Mouse (Mus musculus): Measurements from ENCODE around the gene Sh3bgrl3. TPM values are rescaled to one million over a fixed set of nuclear protein-coding genes. Genes with fewer than 3 reads are reported as not detected.

The Sh3bgrl3 gene
- polyA plus RNA-seq, 1 experiment from 2014 or later: 243 TPM

GRCm38 (mm10) chr4:134081730-134082386 lies 46.7 kb downstream of the Sh3bgrl3 start:
- Histone ChIP-seq H3K27me3 (ENCODE audit: insufficient read depth, poor library complexity, severe bottlenecking) (peaks cover 31% of the 10 kb centered on the region), H3K4me1 (peaks cover 22% of the 10 kb centered on the region), H3K27ac (peak overlapping the region; percentile 37; the same call in 1 of the 2 replicates), H3K36me3 (no peaks in the 10 kb centered on the region), H3K9me3 (no peaks in the 10 kb centered on the region), H3K4me3 (peak overlapping the region; percentile 67)
- 1% methylated on average over 41 of the region's 41 CpGs for WGBS
- peak; percentile 93 for DNase-seq (ENCODE audit: low spot score)

- DNase-seq (ENCODE audit: low spot score): no peak
- Histone ChIP-seq H3K4me1 (peaks cover 22% of the 10 kb centered on the region), H3K27me3 (ENCODE audit: insufficient read depth, poor library complexity, severe bottlenecking) (peaks cover 31% of the 10 kb centered on the region), H3K27ac (no peak overlapping the region), H3K36me3 (no peaks in the 10 kb centered on the region), H3K4me3 (no peak overlapping the region), H3K9me3 (no peaks in the 10 kb centered on the region)
- 82% methylated on average over 4 of the region's 4 CpGs for WGBS
Measured at GRCm38 (mm10) chr4:134080674-134081073, 47.9 kb downstream of the Sh3bgrl3 start.

GRCm38 (mm10) chr4:134078694-134079093 lies 49.9 kb downstream of the Sh3bgrl3 start:
- Histone ChIP-seq H3K27me3 (ENCODE audit: insufficient read depth, poor library complexity, severe bottlenecking) (peaks cover 39% of the 10 kb centered on the region), H3K4me3 (no peak overlapping the region), H3K36me3 (no peaks in the 10 kb centered on the region), H3K4me1 (peaks cover 22% of the 10 kb centered on the region), H3K27ac (peak overlapping the region; percentile 68), H3K9me3 (no peaks in the 10 kb centered on the region)
- WGBS: 25% methylated on average over 3 of the region's 3 CpGs
- DNase-seq (ENCODE audit: low spot score): peak; percentile 91

Other genes starting within 250 kb of the Sh3bgrl3 start
- 31.1 and 39.9 TPM in 2 replicates for gene Rps6ka1, start 241.0 kb downstream of the Sh3bgrl3 start, polyA plus RNA-seq (2016; fragmentation: Nextera tagmentation; extraction: Ambion mirVana)
- 2,048 and 2,274 TPM in 2 replicates for gene Hmgn2, start 160.1 kb downstream of the Sh3bgrl3 start, polyA plus RNA-seq (2016; fragmentation: Nextera tagmentation; extraction: Ambion mirVana)
- gene Dhdds, start 127.9 kb downstream of the Sh3bgrl3 start, polyA plus RNA-seq (2016; fragmentation: Nextera tagmentation; extraction: Ambion mirVana): 34.1 and 39.0 TPM in 2 replicates
- 4.4 and 12.4 TPM in 2 replicates for gene Lin28a, start 109.9 kb downstream of the Sh3bgrl3 start, polyA plus RNA-seq (2016; fragmentation: Nextera tagmentation; extraction: Ambion mirVana)
- gene Zfp683, start 75.0 kb downstream of the Sh3bgrl3 start, polyA plus RNA-seq (2016; fragmentation: Nextera tagmentation; extraction: Ambion mirVana): not detected in 2 replicates
- gene Crybg2, start 68.0 kb downstream of the Sh3bgrl3 start, polyA plus RNA-seq (2016; fragmentation: Nextera tagmentation; extraction: Ambion mirVana): 0.78 and 2.7 TPM in 2 replicates
- 1.7 and 4.2 TPM in 2 replicates for gene Cd52, start 33.7 kb downstream of the Sh3bgrl3 start, polyA plus RNA-seq (2016; fragmentation: Nextera tagmentation; extraction: Ambion mirVana)
- 2.6 and 2.9 TPM in 2 replicates for gene Ubxn11, start 26.2 kb downstream of the Sh3bgrl3 start, polyA plus RNA-seq (2016; fragmentation: Nextera tagmentation; extraction: Ambion mirVana)
- gene Cep85, start 58.3 kb upstream of the Sh3bgrl3 start, polyA plus RNA-seq (2016; fragmentation: Nextera tagmentation; extraction: Ambion mirVana): 28.2 and 31.1 TPM in 2 replicates
- not detected in 2 replicates for gene Gm7534, start 74.2 kb upstream of the Sh3bgrl3 start, polyA plus RNA-seq (2016; fragmentation: Nextera tagmentation; extraction: Ambion mirVana)
- not detected in 2 replicates for gene Catsper4, start 98.6 kb upstream of the Sh3bgrl3 start, polyA plus RNA-seq (2016; fragmentation: Nextera tagmentation; extraction: Ambion mirVana)
- 1.2 TPM in 2 replicates for gene Cnksr1, start 109.6 kb upstream of the Sh3bgrl3 start, polyA plus RNA-seq (2016; fragmentation: Nextera tagmentation; extraction: Ambion mirVana)
- gene E130218I03Rik, start 114.9 kb upstream of the Sh3bgrl3 start, polyA plus RNA-seq (2016; fragmentation: Nextera tagmentation; extraction: Ambion mirVana): 0.19 and 0.28 TPM in 2 replicates
- 13.3 and 15.3 TPM in 2 replicates for gene Zfp593, start 116.8 kb upstream of the Sh3bgrl3 start, polyA plus RNA-seq (2016; fragmentation: Nextera tagmentation; extraction: Ambion mirVana)
- gene Gm30191, start 118.1 kb upstream of the Sh3bgrl3 start, polyA plus RNA-seq (2016; fragmentation: Nextera tagmentation; extraction: Ambion mirVana): not detected in 2 replicates
- gene Grrp1, start 125.3 kb upstream of the Sh3bgrl3 start, polyA plus RNA-seq (2016; fragmentation: Nextera tagmentation; extraction: Ambion mirVana): 6.3 and 8.8 TPM in 2 replicates
- gene Pdik1l, start 159.1 kb upstream of the Sh3bgrl3 start, polyA plus RNA-seq (2016; fragmentation: Nextera tagmentation; extraction: Ambion mirVana): 15.8 and 18.2 TPM in 2 replicates
- 47.5 and 77.0 TPM in 2 replicates for gene Trim63, start 186.3 kb upstream of the Sh3bgrl3 start, polyA plus RNA-seq (2016; fragmentation: Nextera tagmentation; extraction: Ambion mirVana)
- 0.09 and 0.36 TPM in 2 replicates for gene Slc30a2, start 214.4 kb upstream of the Sh3bgrl3 start, polyA plus RNA-seq (2016; fragmentation: Nextera tagmentation; extraction: Ambion mirVana)

All from heart, embryonic 10.5 days (tissue).